Mouse (Mus musculus) intestine, embryonic 14.5 days (tissue): Measurements from ENCODE around the gene Ppard. TPM values are rescaled to one million over a fixed set of nuclear protein-coding genes. Genes with fewer than 3 reads are reported as not detected.

ENCODE experiments used
- ATAC-seq: fragments of 200-750 bp; cut with Nextera tagmentation; replicated peaks from 2 replicates; pipeline ENCODE4 v1.8.0; 2017; ENCODE audit warnings: low read depth, moderate number of reproducible peaks, moderate TSS enrichment, moderate library complexity; ENCODE audit not compliant: low FRiP score, low TSS enrichment
- DNase-seq: peaks from one replicate; pipeline ENCODE4 v3.0.0-alpha.2; 2018; ENCODE audit warnings: low spot score
- H3K27ac ChIP-seq: fragments of 300-500 bp; sonication (generic); 2 replicates; pipeline ENCODE4 v1.5.1; 2014; ENCODE audit warnings: low read depth, mild to moderate bottlenecking, control low read depth
- H3K27me3 ChIP-seq: fragments of 300-500 bp; sonication (generic); replicated peaks from 2 replicates; pipeline ENCODE4 v1.6.1; 2014; ENCODE audit warnings: low read length, control low read depth; ENCODE audit not compliant: control insufficient read depth, insufficient read depth
- H3K36me3 ChIP-seq: fragments of 300-500 bp; sonication (generic); 2 replicates; pipeline ENCODE4 v1.6.1; 2014; ENCODE audit warnings: low read length, control low read depth; ENCODE audit not compliant: control insufficient read depth, insufficient read depth
- H3K4me1 ChIP-seq: fragments of 300-500 bp; sonication (generic); replicated peaks from 2 replicates; pipeline ENCODE4 v1.6.1; 2014; ENCODE audit warnings: low read length, control low read depth, mixed read lengths; ENCODE audit not compliant: control insufficient read depth, insufficient read depth
- H3K4me2 ChIP-seq: fragments of 300-500 bp; sonication (generic); 2 replicates; pipeline ENCODE4 v1.6.1; 2014; ENCODE audit warnings: low read length
- H3K4me3 ChIP-seq: fragments of 300-500 bp; sonication (generic); 2 replicates; pipeline ENCODE4 v1.5.1; 2014; ENCODE audit warnings: low read depth, low read length, control low read depth, mixed read lengths
- H3K9ac ChIP-seq: fragments of 300-500 bp; sonication (generic); 2 replicates; pipeline ENCODE4 v1.6.1; 2014; ENCODE audit warnings: mild to moderate bottlenecking, low read length
- H3K9me3 ChIP-seq: fragments of 300-500 bp; sonication (generic); 2 replicates; pipeline ENCODE4 v1.6.1; 2016; ENCODE audit warnings: low read length, control low read depth; ENCODE audit not compliant: control insufficient read depth
- WGBS: fragments of 180-500 bp; shearing (Covaris S2); extraction: QIAGEN DNeasy Blood & Tissue Kit; methylation state at CpG from one replicate; pipeline ENCODE4 v1.1.7; 2014; 5-methylcytosine and 5-hydroxymethylcytosine counted together
- polyA plus RNA-seq: library from polyadenylated mRNA; unstranded; fragments of >200 nt; fragmentation: Nextera tagmentation; extraction: Ambion mirVana; gene quantifications from 2 replicates; pipeline ENCODE4 v1.2.1, GENCODE M21; 2014

Gene Ppard
- polyA plus RNA-seq, 1 experiment from 2014 or later = 2.5 TPM

GRCm38 (mm10) chr17:28279236-28279635 lies 46.7 kb downstream of the Ppard start:
- Histone ChIP-seq H3K4me3 (no peak overlapping the region), H3K36me3 (no peaks in the 10 kb centered on the region), H3K27ac (peak overlapping the region; percentile 14; the same call in 1 of the 2 replicates), H3K9ac (no peak overlapping the region), H3K9me3 (no peaks in the 10 kb centered on the region), H3K4me2 (no peak overlapping the region), H3K4me1 (peaks cover 25% of the 10 kb centered on the region), H3K27me3 (no peaks in the 10 kb centered on the region)
- no peak for DNase-seq
- WGBS = 36% methylated on average over 4 of the region's 4 CpGs
- no peak for ATAC-seq

- ATAC-seq (no peak; the same call in 1 of the 2 replicates), DNase-seq (no peak)
- no peaks in the 10 kb centered on the region for H3K36me3 ChIP-seq
- no peaks in the 10 kb centered on the region for H3K27me3 ChIP-seq
- no peak overlapping the region for H3K9ac ChIP-seq
- peaks cover 25% of the 10 kb centered on the region for H3K4me1 ChIP-seq
- H3K27ac ChIP-seq = peak overlapping the region; percentile 14; the same call in 1 of the 2 replicates
- WGBS = 67% methylated on average over 15 of the region's 15 CpGs
- no peaks in the 10 kb centered on the region for H3K9me3 ChIP-seq
- H3K4me2 ChIP-seq = no peak overlapping the region
- H3K4me3 ChIP-seq = no peak overlapping the region
Observed at GRCm38 (mm10) chr17:28279780-28280422, 47.4 kb downstream of the Ppard start.

GRCm38 (mm10) chr17:28280423-28280800 lies 47.9 kb downstream of the Ppard start:
- no peaks in the 10 kb centered on the region for H3K36me3 ChIP-seq
- ATAC-seq = no peak
- DNase-seq = no peak
- H3K27ac ChIP-seq = no peak overlapping the region
- H3K9me3 ChIP-seq = no peaks in the 10 kb centered on the region
- 73% methylated on average over 7 of the region's 7 CpGs for WGBS
- no peaks in the 10 kb centered on the region for H3K27me3 ChIP-seq
- H3K9ac ChIP-seq = no peak overlapping the region
- no peak overlapping the region for H3K4me2 ChIP-seq
- H3K4me1 ChIP-seq = peaks cover 26% of the 10 kb centered on the region
- H3K4me3 ChIP-seq = no peak overlapping the region

GRCm38 (mm10) chr17:28280831-28281377 lies 48.4 kb downstream of the Ppard start:
- Histone ChIP-seq H3K9me3 (no peaks in the 10 kb centered on the region), H3K4me1 (peaks cover 30% of the 10 kb centered on the region), H3K27ac (no peak overlapping the region), H3K4me3 (no peak overlapping the region), H3K27me3 (no peaks in the 10 kb centered on the region), H3K9ac (no peak overlapping the region), H3K4me2 (no peak overlapping the region), H3K36me3 (no peaks in the 10 kb centered on the region)
- ATAC-seq (no peak), DNase-seq (no peak)
- WGBS = 22% methylated on average over 5 of the region's 5 CpGs

GRCm38 (mm10) chr17:28281866-28282441 lies 49.5 kb downstream of the Ppard start:
- no peak overlapping the region for H3K27ac ChIP-seq
- ATAC-seq (no peak), DNase-seq (no peak)
- H3K9me3 ChIP-seq = no peaks in the 10 kb centered on the region
- peaks cover 33% of the 10 kb centered on the region for H3K4me1 ChIP-seq
- WGBS = 88% methylated on average over 7 of the region's 7 CpGs
- H3K9ac ChIP-seq = no peak overlapping the region
- no peaks in the 10 kb centered on the region for H3K27me3 ChIP-seq
- no peaks in the 10 kb centered on the region for H3K36me3 ChIP-seq
- H3K4me2 ChIP-seq = no peak overlapping the region
- no peak overlapping the region for H3K4me3 ChIP-seq

GRCm38 (mm10) chr17:28283199-28283598 lies 50.7 kb downstream of the Ppard start:
- Histone ChIP-seq H3K4me1 (peaks cover 36% of the 10 kb centered on the region), H3K9me3 (no peaks in the 10 kb centered on the region), H3K4me3 (no peak overlapping the region), H3K27ac (no peak overlapping the region), H3K4me2 (no peak overlapping the region), H3K9ac (no peak overlapping the region), H3K27me3 (no peaks in the 10 kb centered on the region), H3K36me3 (no peaks in the 10 kb centered on the region)
- WGBS = 86% methylated on average over 10 of the region's 10 CpGs
- ATAC-seq (no peak), DNase-seq (no peak)

- H3K4me1 ChIP-seq = peaks cover 22% of the 10 kb centered on the region
- DNase-seq (no peak), ATAC-seq (no peak)
- H3K9ac ChIP-seq = no peak overlapping the region
- no peak overlapping the region for H3K27ac ChIP-seq
- 77% methylated on average over 10 of the region's 10 CpGs for WGBS
- no peaks in the 10 kb centered on the region for H3K27me3 ChIP-seq
- H3K36me3 ChIP-seq = no peaks in the 10 kb centered on the region
- no peak overlapping the region for H3K4me3 ChIP-seq
- no peak overlapping the region for H3K4me2 ChIP-seq
- H3K9me3 ChIP-seq = no peaks in the 10 kb centered on the region
Observed at GRCm38 (mm10) chr17:28286133-28286532, 53.6 kb downstream of the Ppard start.

GRCm38 (mm10) chr17:28286964-28287363 lies 54.5 kb downstream of the Ppard start:
- 58% methylated on average over 5 of the region's 5 CpGs for WGBS
- ATAC-seq = 0 out of 2 replicates have a peak, but pooled peaks have one; percentile 13
- Histone ChIP-seq H3K27ac (no peak overlapping the region), H3K36me3 (no peaks in the 10 kb centered on the region), H3K4me1 (peaks cover 17% of the 10 kb centered on the region), H3K9ac (no peak overlapping the region), H3K27me3 (no peaks in the 10 kb centered on the region), H3K9me3 (no peaks in the 10 kb centered on the region), H3K4me3 (no peak overlapping the region), H3K4me2 (no peak overlapping the region)
- DNase-seq = no peak

GRCm38 (mm10) chr17:28287578-28287977 lies 55.1 kb downstream of the Ppard start:
- ATAC-seq (peak; percentile 59), DNase-seq (no peak)
- 59% methylated on average over 8 of the region's 8 CpGs for WGBS
- Histone ChIP-seq H3K27me3 (no peaks in the 10 kb centered on the region), H3K4me3 (no peak overlapping the region), H3K4me1 (peaks cover 17% of the 10 kb centered on the region), H3K4me2 (no peak overlapping the region), H3K27ac (no peak overlapping the region), H3K36me3 (no peaks in the 10 kb centered on the region), H3K9me3 (no peaks in the 10 kb centered on the region), H3K9ac (no peak overlapping the region)
